Mouse (Mus musculus): ENCODE data around the gene Naaladl1. TPM values are rescaled to one million over a fixed set of nuclear protein-coding genes. Genes with fewer than 3 reads are reported as not detected.
A peak's percentile ranks its signal among the peaks of the same experiment; 100 is the strongest.

The Naaladl1 gene
- total and polyA plus RNA-seq, 3 experiments, result 0.35 to 1.7 TPM; not detected in 1

DNA sequence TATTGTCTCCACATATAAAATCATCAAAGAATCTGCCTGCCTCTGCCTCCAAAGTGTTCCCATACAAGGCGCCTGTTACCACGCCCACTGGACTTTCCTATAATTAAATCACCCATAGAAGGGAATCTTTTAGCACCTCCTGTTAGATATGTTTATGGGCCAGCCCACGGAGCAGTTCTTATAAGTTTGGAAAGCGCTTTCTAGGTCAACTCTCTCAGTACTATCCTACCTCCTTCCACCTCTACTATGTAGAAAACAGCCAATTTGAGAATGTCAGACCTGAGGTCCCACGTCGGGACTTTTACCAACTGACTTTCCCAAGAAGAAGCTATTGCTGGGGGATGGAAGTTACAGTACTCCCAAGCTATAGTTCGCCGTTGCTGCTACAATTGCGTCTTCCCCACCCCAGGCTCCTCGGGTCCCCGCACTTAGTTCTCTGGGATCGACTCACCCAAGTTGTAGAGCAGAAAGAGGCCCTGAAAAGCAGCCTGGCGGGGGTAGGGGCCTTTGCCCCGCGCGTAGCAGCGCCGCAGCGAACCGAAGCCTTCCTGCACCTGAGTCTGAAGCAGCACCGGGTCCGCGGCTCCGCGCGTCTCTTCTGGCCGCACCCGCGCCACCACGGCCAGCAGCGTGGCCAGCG, 11.9 kb downstream of the Naaladl1 start:
- Histone ChIP-seq H3K4me1 (ENCODE audit: control insufficient read depth in 1 of 2, insufficient read depth in 2 of 2, low read length in 2 of 2) (peaks cover 2 to 10% of the 10 kb centered on the region in 2 experiments; a peak in 2 of 4 replicates), H3K79me2 (ENCODE audit: control insufficient read depth, insufficient read depth, low read length, poor library complexity) (peaks cover 22% of the 10 kb centered on the region), H3K9ac (ENCODE audit: control insufficient read depth, low read depth, low read length, poor library complexity, severe bottlenecking) (peak overlapping the region; percentile 88), H3K4me3 (ENCODE audit: control insufficient read depth in 1 of 2, insufficient read depth in 1 of 2, low read depth in 2 of 2, low read length in 2 of 2) (peak overlapping the region; percentile 74 to 91), H3K27me3 (ENCODE audit: control insufficient read depth in 1 of 2, insufficient read depth in 2 of 2, low read length in 2 of 2) (no peaks in the 10 kb centered on the region), H3K27ac (ENCODE audit: control insufficient read depth, low read depth, low read length) (peak overlapping the region; percentile 88), H3K36me3 (ENCODE audit: control insufficient read depth in 1 of 2, insufficient read depth in 2 of 2, low read length in 2 of 2) (peaks cover 0 to 10% of the 10 kb centered on the region in 2 experiments; a peak in 2 of 4 replicates), H3K9me3 (replicated peaks; ENCODE audit: insufficient read depth, low read length) (no peaks in the 10 kb centered on the region)
- TF ChIP-seq SIN3A (IDR thresholded peaks at IDR 0.05; ENCODE audit: low read length), result 0 out of 2 replicates have a peak, but pooled peaks have one; percentile 36
- TF ChIP-seq MAX (IDR thresholded peaks at IDR 0.05; ENCODE audit: low read length), result 0 out of 2 replicates have a peak, but pooled peaks have one; percentile 16
- TF ChIP-seq RAD21 (IDR thresholded peaks at IDR 0.05; ENCODE audit: low read depth, low read length), result no peak
- TF ChIP-seq TCF12 (IDR thresholded peaks at IDR 0.05; ENCODE audit: low read depth, low read length), result 0 out of 2 replicates have a peak, but pooled peaks have one; percentile 10
- DNase-seq (ENCODE audit: low read depth, low spot score), result peak; percentile 53

DNA sequence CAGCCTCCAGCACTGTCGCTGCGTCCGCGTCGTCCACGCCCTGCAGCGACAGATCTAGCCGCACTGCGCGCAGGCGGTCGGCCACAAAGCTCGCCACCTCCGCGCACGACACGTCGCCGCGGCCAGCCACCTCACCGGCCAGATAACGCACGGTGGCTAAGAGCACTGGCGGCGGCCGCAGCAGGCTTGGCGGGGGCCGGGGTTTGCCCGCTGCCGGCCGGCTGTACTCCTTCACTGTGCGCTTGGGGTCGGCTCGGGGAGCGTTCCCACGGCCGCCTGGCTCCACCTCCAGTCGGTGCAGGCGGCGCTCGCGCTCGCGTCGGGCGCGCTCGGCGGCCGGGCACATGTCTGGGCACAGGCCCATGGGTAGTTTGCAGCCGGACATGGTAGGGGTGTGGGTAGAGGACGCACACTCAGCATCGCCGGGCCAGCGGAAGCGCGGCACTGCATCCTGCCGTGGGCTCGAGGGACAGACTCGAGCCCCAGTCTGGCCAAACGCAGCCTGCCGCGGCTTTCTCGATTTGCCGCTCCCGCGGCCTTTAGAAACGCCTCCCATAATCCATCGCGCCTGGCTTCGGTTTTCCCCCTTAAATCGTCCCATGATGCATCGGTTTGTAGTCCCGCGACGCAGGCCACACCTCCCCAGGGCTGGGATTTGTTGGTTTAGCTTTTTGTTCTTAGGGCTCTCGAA, 12.5 kb downstream of the Naaladl1 start, which contains the start of gene Sac3d1:
Gene Sac3d1 (minus strand): TSS at position 665 of the 691 bp plus-strand sequence.
- peaks cover 0 to 10% of the 10 kb centered on the region in 2 experiments; a peak in 2 of 4 replicates for H3K36me3 ChIP-seq (ENCODE audit: control insufficient read depth in 1 of 2, insufficient read depth in 2 of 2, low read length in 2 of 2)
- TF ChIP-seq KAT2A (conservative IDR thresholded peaks at IDR 0.05; ENCODE audit: low read depth, low read length) (peak; percentile 73; the same call in 1 of the 2 replicates), NRF1 (IDR thresholded peaks at IDR 0.05; ENCODE audit: insufficient read depth, low read depth, low read length, poor library complexity, severe bottlenecking) (peak; percentile 15; the same call in 1 of the 2 replicates), ZMIZ1 (IDR thresholded peaks at IDR 0.05; ENCODE audit: low read depth, low read length) (peak; percentile 88), E2F4 (IDR thresholded peaks at IDR 0.05; ENCODE audit: borderline replicate concordance, low read depth, low read length) (peak; percentile 74; the same call in 1 of the 2 replicates), POLR2A (IDR thresholded peaks at IDR 0.05; ENCODE audit: control insufficient read depth in 1 of 2, insufficient read depth in 1 of 2, low read depth in 1 of 2, low read length in 2 of 2, poor library complexity in 1 of 2) (peak; percentile 97 to 99), RAD21 (IDR thresholded peaks at IDR 0.05; ENCODE audit: low read depth, low read length) (no peak), SMC3 (IDR thresholded peaks at IDR 0.05; ENCODE audit: low read depth, low read length) (peak; percentile 17; the same call in 1 of the 2 replicates), TAL1 (IDR thresholded peaks at IDR 0.05; ENCODE audit: low read length) (no peak), SIN3A (IDR thresholded peaks at IDR 0.05; ENCODE audit: low read length) (peak; percentile 87), MEF2A (IDR thresholded peaks at IDR 0.05; ENCODE audit: extremely low read depth, insufficient replicate concordance, low read depth, low read length, poor library complexity, severe bottlenecking) (no peak), MYC (IDR thresholded peaks at IDR 0.05; ENCODE audit: low read depth, low read length) (peak; percentile 89), POLR2AphosphoS2 (IDR thresholded peaks at IDR 0.05; ENCODE audit: low read length) (peak; percentile 90; the same call in 1 of the 2 replicates), MAZ (IDR thresholded peaks at IDR 0.05; ENCODE audit: low read depth, low read length) (no peak), TCF12 (IDR thresholded peaks at IDR 0.05; ENCODE audit: low read depth, low read length) (peak; percentile 54; the same call in 1 of the 2 replicates), USF1 (IDR thresholded peaks at IDR 0.05; ENCODE audit: low read depth, low read length) (peak; percentile 36), TBP (IDR thresholded peaks at IDR 0.05; ENCODE audit: low read depth, low read length) (peak; percentile 95), HCFC1 (IDR thresholded peaks at IDR 0.05; ENCODE audit: low read depth, low read length) (peak; percentile 96), MXI1 (IDR thresholded peaks at IDR 0.05; ENCODE audit: low read depth, low read length) (peak; percentile 87), NELFE (IDR thresholded peaks at IDR 0.05; ENCODE audit: low read depth, low read length) (peak; percentile 98), ETS1 (IDR thresholded peaks at IDR 0.05; ENCODE audit: low read depth, low read length) (peak; percentile 7; the same call in 1 of the 2 replicates), ZC3H11A (IDR thresholded peaks at IDR 0.05; ENCODE audit: low read depth, low read length) (no peak), MAFK (IDR thresholded peaks at IDR 0.05; ENCODE audit: borderline replicate concordance, low read depth, low read length) (0 out of 2 replicates have a peak, but pooled peaks have one; percentile 16), MAX (IDR thresholded peaks at IDR 0.05; ENCODE audit: low read length) (peak; percentile 87)

More for the DNA sequence above, 12.5 kb downstream of the Naaladl1 start, which contains the start of gene Sac3d1:
- H3K27ac ChIP-seq (ENCODE audit: control insufficient read depth, low read depth, low read length), result peak within 1 kb of the TSS; percentile 88
- H3K27me3 ChIP-seq (ENCODE audit: control insufficient read depth in 1 of 2, insufficient read depth in 2 of 2, low read length in 2 of 2), result no peaks in the 10 kb centered on the region
- H3K9ac ChIP-seq (ENCODE audit: control insufficient read depth, low read depth, low read length, poor library complexity, severe bottlenecking), result peak within 1 kb of the TSS; percentile 88
- peaks cover 22% of the 10 kb centered on the region for H3K79me2 ChIP-seq (ENCODE audit: control insufficient read depth, insufficient read depth, low read length, poor library complexity)
- peak within 1 kb of the TSS; percentile 74 to 91 for H3K4me3 ChIP-seq (ENCODE audit: control insufficient read depth in 1 of 2, insufficient read depth in 1 of 2, low read depth in 2 of 2, low read length in 2 of 2)
- no peaks in the 10 kb centered on the region for H3K9me3 ChIP-seq (replicated peaks; ENCODE audit: insufficient read depth, low read length)
- peaks cover 2 to 10% of the 10 kb centered on the region in 2 experiments; a peak in 2 of 4 replicates for H3K4me1 ChIP-seq (ENCODE audit: control insufficient read depth in 1 of 2, insufficient read depth in 2 of 2, low read length in 2 of 2)
- DNase-seq (ENCODE audit: low read depth, low spot score), result peak; percentile 98
